Mouse (Mus musculus) urinary bladder, adult 18-20 months (tissue): ENCODE data around the gene Cdh23.

ENCODE experiments used
- DNase-seq, 2 experiments: peaks; one replicate each; pipeline ENCODE4 v3.0.0; 2022; ENCODE audit warnings: low spot score in 2 of 2, mixed read lengths in 2 of 2

Cdh23 gene

DNA sequence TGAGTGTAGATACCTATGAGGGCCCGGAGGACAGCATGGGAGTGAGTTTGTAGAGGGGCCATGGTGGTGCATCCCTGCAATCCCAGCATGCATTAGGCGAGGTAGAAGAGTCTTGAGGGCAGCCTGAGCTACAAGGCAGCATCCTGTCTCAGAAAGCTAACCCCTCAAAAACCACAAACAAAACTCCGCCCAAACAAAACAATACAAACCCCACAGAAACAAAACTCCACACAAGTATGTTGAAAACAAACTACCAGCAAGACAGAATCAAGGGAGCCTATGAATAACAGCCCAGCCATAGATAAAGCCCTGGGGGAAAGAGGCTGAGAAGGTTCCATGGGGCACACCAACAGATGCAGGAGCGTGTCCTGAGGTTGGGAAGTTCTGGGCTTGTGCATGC is 350.2 kb downstream of the Cdh23 start:
- DNase-seq = no peak

DNA sequence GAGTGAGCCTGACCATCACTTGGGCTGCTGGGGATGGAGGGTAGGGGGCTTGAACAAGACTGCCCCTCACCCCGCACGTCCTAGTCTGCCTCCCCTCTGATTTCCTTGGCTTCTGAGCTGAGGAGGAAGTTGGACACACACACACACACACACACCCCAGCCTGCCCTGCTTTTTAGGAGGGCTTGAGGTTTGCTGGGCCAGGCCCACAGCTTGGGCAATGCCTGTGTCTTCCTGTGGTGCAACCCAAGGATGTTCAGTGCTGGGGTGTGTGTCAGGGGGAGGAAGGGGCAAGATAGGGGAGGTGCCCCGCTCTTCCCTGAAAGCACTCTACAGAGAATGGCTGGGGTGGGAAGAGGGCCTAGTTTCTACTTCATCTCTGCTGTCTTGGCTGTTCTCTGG is 352.2 kb downstream of the Cdh23 start:
- DNase-seq = no peak

DNA sequence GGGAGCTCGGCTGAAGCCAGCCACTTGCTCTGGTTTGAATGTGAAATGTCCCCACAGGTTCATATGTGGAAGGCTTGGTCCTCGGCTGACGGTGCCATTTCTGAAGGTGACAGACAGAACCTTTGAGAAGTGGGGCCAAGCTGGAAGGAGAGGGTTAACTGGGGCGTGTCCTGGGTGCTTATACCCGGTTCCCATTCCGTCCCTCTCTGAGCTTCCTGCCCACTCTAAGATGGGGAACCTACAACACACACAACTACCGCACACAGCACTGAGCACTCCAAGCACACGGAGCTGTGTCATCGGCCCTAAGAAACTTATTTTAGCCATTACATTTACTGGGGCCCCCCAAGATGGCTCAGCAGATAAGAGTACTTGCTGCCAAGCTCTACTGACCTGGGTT is 354.8 kb downstream of the Cdh23 start:
- no peak for DNase-seq

DNA sequence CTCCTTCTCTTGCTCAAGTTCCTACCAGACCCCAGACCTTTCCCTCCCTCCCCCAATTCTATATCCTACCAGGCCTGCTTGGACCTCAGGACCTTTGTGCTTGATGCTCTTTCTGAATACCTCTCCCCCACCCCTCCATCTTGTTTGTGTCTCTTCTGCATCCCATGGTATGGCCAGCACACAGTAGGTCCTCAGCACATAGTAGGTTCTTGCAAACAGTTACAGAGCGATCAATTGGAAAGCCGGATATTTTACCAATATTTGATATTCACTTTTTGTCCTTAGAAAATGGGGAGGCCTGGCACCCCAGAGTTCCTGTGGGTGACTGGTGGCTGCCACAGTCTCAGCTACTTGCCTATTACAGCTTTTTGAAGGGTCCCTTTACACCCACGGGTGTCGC is 361.3 kb downstream of the Cdh23 start:
- no peak for DNase-seq

DNA sequence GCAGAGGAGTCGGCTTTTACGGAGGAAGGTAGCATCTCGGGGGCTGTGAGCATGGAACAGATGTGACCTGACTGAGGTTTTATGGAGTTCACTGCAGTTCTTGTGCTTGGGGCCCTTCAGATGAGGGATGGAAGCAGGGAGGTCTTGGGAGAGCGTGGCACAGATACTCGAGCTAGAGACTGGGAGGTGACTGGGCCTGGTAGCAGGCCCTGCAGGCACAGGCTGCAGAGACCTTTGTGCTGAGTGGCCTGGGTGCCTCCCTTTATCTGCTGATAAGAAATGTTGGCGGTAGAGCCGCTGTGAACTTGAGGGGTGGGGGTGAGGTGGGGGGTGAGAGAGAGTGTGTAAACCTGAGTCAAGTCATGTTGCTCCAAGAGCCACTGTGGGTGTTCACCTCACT is 361.7 kb downstream of the Cdh23 start:
- no peak for DNase-seq

DNA sequence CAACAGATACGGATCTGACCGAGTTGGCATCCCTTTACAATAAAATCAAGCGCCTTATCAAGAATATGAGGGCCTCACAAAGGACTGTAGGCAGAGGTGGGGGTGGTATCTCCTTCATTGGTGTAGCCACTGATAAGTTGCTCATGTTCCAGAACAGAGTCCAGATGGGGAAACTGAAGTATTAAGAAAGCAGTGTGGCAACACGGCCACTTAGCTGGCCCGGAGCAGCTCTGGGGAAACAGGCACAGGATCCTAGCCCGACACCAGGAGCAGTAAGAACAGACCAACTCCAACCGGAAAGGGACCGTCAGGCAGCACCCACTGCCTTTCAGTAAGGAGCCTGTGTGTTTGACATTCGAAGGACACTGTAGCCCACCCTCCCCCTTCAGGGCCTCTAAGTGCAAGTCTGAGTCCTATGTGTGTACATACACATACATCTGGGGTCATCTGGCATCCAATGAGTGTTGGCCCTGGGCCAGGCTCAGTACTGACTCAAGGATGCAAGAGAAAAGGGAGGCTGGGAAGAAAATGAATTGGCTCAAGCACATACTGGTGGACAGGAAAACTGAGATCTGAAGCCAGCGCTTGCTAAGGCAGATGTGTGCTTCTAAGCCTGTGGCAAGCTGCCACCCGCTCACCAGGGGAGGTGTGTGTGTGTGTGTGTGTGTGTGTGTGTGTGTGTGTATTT is 367.2 kb downstream of the Cdh23 start:
- no peak for DNase-seq

DNA sequence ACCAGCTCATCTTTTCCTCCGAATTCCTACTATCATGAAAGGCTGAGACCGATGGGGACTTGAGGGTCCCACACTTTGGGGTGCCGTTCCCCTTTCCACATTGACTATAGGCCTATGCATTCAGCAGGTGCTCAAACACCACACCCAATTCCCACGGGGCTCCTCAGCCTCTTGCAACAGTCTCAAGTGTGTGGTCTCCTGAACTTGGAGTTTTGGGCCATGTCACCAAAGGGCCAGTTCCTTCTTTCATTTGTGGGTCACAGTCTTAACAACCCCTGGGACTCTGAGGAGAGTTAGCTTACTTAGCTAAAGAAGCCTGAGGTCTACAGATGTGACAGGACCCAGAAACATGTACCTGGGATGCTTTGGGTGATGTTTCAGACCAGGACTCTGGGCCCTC is 380.1 kb downstream of the Cdh23 start:
- DNase-seq = no peak

DNA sequence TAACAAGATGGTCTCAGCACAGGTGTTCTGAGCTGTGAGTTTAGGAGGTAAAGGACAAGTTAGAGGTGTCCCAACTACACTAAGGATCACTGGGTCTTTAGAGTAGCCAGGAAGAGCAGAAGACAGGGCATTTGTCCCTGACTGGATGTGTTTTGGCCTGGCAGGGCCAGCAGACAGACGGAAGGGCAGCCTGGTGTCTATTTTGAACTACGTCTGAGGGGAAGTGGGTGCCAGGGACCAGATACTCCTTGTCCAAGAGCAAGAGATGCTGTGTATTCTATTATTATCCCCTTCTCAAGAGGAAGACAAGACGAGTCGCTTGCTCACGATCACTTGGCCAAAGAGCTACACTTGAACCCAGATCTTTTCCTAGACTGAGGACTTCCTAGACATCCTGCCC is 382.7 kb downstream of the Cdh23 start:
- no peak for DNase-seq

DNA sequence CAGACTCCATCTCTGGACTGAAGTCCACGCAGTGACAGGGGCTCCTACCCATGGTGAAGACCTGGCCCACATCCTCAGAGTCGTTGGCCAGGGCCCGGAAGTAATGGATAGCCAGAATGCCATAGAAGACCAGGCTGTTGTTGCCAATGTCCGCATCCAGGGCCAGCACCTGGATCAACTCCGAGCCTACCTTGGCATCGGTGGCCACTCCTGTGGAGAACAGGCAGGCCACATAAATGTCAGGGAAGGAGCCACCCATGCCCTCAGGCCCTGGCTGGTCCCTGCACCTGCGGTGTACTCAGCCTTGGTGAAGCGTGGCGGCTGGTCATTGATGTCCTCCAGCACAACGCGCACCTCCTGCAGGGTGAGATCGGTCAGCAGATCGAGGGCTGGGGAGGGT is 385.7 kb downstream of the Cdh23 start:
- DNase-seq = no peak

DNA sequence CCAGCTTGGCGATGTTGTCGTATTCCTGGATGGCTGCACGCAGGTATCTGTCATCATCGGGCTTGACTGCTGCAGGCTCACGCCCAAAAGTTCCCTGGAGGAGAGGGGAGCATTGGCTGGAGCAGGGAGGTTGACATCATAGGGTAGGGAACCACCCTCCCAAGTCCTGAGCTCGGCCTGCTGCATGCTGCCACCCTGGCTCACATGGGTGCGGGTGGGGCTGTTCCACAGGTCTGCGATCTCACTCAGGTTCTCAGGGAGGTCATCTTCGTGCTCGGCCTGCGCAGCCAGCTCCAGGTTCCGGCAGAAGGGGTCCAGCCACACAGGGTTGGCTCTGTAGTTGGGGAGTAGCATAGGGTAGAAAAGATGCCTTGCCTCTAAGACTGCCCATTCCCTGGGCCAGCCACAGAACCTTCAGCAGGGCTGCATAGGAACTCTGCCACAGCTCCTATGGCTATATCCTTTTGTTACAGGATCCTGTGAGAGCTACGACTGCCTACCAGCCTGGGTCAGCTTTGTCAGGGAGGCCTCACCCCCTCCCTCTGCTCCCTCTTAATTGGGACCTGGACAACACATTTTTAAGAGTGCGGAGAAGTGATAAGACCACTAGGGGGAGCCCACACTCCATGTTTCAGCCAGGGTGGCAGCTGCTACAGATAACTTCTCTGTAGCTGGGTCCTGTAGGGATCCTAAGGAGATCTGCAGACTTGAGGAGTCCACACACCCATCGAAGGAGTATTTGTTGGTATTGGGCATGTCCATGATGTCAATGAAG is 391.2 kb downstream of the Cdh23 start:
- DNase-seq = peak in 1 of 2 experiments; percentile 61

DNA sequence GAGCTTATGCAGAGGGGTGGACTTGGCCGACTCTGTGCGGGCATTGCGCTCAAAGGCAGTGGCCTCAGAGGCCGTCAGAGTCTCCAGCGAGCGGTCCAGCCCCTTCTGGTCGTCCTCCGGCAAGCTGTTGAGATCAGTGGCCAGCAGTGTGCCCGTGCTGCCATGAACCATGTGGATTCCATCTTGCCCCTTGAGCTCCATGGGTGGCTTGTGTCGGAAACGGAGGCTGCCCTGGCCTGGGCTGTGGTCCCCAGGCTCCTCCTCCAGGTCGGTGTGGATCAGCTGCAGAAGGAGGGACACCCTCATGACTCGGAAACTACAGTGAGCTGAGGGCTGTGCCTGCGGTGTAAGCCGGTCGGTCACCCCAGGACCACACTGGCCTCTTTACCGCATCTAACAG is 392.9 kb downstream of the Cdh23 start:
- no peak for DNase-seq

DNA sequence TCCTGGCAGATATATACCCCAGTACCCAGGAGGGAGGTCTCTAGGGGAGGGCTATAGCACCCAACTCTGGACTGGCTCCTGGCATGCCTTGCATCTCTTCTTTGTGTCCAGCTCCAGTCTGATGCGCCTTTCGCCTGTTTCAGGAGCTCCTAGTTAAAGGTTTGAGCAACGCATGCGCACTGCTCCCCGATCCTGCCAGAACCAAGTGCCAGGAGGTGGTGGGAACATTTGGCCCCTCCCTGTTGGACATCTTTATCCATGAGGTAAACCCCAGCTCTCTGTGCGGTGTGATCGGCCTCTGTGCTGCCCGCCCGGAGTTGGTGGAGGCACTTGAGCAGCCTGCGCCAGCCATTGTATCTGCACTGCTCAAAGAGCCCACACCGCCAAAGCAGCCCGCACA is 396.7 kb downstream of the Cdh23 start:
- no peak for DNase-seq

DNA sequence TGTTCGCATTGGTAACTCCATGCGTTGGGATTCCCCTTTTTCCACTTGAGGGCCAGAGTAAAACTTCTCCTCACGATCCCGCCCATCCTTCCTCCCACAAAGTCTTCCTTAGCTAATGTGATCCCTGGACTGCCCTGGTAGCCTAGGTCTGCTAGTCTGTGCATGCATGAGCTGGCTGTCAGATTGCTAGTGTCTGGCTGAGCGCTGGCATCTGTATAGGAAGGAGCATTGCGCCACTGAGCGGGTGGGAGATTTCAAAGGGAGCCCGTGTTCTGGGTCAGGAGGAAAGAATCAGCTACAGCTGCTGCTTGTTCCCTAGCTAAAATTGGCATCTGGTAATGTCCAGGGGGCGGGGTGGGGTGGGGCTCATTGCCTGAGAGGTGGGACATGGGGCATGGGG is 400.3 kb downstream of the Cdh23 start:
- no peak for DNase-seq

DNA sequence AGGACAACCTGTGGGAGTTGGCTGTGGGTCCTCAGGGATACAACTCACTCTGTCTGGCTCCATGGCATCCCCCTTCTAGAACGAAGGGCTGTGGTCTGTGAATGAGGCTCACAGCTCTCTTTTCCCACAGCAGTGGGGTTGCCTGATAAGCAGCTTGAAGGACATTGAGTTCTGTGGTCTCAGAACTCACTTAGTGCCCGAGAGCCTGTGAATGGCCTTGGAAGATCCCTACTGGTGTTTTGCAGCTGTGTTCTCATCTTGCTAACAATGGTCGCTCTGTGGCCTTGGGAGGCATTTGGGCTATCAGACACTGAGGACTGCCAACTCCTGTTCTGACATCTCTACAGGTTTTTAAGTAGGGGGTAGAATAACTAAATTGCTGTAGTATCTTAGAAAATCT is 400.9 kb downstream of the Cdh23 start:
- DNase-seq = no peak

DNA sequence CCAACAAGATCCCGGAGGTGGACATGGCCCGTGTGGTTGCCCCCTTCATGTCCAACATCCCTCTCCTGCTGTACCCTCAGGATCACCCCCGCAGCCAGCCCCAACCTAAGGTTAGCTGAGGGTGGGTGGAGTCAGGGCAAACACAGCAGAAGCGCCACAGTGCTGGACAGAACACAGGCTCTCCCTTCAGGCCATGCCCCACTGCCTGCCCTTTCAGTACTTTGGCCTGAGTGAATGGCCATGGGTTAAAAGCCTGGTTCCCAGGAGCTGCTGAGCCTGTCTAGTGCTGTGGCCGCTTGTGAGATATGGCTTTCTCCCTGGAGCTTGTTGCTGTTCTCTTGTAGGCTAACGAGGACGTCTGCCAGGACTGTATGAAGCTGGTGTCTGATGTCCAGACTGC is 401.7 kb downstream of the Cdh23 start:
- no peak for DNase-seq

DNA sequence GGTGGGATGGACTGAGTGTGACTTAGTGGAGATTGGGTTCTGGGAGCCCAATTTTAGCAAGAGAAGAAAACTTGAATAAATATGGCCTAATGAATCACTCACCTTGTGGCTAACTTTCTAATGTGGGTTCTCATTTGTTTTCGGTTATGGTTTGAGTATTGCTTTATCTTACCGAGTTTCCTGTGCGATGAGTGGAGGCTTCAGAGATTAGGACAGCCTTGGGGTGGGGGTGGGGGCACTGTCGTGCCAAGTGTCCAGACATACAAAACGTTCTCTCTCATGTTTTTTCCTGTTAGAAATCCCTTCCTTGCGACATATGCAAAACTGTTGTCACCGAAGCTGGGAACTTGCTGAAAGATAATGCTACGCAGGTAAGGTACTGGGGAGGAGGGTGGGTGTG is 404.1 kb downstream of the Cdh23 start:
- DNase-seq = no peak

DNA sequence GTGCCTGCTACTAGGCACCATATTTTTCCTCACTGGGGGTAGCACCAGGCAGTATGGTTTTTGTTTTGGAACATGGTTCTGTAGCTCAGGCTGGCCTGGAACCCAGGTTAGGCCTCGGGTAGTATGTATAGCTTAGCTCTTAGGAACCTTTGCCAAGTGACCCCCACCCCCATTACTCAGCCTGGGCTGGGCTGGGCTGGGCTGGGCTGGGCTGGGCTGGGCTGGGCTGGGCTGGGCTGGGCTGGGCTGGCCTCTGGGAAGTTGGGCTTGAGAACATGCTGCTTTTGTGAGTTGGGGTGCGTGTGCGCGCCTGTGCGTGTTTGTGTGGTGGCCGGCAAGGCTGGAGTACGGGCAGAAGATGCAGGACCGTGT is 405.6 kb downstream of the Cdh23 start:
- no peak for DNase-seq

DNA sequence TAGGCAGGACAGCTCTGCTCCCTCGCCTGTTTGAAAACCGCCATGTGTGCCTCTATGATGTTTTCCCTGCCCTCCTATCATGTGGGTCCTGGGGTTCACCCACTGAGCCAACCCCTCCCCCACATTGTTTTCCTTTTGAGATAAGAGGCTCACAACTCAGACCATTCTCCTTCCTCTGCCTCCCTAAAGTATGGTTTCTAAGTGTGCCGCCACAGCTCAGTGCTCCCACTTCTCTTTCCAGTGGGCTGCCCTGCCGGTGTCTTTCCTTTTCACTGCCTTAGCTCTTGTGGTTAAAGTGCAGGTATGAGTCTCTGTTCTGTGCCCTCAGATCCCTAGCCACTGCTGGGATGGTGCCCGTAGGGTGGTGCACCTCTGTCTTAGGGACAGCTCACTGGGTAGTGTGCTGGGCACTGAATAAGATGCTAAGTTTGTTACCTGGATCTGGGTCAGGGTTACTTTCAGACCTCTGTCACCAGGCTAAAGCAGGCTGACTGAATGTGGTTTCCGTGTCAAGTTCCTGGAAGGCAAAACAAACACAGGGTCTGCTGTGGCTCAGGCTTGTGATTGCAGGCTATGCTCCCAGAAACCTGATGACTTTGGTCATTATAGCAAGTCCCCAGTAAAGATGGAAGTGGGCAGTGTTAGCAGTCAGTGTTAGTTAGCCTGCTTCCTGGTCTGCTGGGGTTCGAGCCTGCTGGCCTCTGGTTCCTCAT is 406.1 kb downstream of the Cdh23 start:
- no peak for DNase-seq

DNA sequence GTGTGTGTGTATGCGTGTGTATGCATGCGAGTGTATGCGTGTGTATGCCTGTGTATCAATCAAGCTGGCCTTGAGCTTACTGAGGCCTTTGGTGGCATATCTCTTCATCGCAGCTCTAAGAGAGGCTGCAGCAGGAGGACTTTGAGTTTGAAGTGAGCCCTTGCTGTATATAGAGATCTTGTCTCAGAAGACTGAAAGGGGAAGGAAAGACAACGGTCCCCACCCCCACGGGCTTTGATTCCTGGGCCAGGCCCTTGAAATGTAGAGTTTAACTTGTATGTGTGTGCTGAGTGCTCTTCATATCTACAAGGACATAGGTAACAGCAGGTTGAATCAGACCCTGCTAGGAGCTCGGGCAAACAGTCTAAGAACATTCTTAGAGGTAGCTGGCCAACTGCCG is 407.1 kb downstream of the Cdh23 start:
- DNase-seq = no peak

DNA sequence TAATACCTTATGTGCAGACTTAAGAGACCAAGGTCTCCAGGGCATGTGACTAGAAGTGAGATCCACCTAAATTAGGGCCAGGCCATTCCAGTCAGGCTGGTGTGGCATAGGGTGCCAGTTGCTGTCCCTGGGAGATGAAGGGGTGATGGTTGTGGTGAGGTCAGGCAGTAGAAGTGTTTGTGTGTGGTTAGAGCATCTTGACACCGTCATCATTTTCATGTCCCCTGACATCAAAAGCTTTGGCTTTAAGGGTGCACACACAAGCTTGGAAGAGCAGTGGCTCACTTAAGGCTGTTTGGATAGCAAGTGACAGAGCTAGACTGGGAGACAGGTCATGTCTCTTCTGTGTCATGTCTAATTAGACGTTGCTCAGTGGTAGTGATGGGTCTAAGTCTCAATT is 408.6 kb downstream of the Cdh23 start:
- DNase-seq = no peak

DNA sequence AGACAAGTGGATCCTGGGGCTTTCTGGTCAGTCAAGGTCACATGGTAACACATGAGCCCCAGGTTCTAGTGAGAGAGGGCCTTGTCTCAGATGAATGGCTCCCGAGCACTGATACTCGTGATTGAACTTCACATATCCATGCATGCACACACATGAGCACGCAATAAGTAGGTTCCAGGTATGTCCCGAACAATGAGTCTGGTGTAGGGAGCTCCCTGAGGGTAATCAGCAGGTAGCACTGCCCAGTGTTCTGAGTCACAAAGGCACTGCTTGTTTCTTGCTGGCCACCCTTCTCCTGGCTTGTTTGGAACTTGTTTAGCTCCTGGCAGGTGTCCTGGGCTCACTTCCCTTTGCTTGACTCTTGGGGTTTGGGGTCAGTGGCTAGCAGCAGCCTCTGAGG is 409.1 kb downstream of the Cdh23 start:
- no peak for DNase-seq

DNA sequence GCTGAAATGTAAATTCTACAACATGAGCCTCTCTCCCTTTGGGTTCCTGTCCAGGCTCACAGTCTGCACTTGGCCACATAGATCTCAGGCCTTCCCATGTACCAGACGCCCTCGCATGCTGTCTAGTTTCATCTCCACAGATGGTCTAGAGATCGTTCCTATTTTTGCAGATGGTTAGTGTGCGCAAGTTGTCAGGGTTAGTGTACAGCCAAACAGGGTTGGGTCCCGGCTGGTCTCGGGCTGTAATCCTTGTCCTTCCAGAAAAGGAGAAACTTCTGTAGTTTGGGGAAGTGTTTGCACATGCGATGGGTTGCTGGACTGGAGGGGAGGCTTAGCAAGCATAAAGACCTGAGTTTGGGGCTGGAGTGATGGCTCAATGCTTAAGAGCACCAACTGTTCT is 409.7 kb downstream of the Cdh23 start:
- DNase-seq = no peak
